Mouse (Mus musculus) MEL (cell line): ENCODE results near the gene BC034090. TPM values are rescaled to one million over a fixed set of nuclear protein-coding genes. Genes with fewer than 3 reads are reported as not detected.

ENCODE experiments used
- DNase-seq: peaks from one replicate; pipeline ENCODE4 v3.0.0; 2011; ENCODE audit warnings: low read depth, low spot score
- H3K27ac ChIP-seq: 2 replicates; pipeline ENCODE4 v1.5.1; 2012; ENCODE audit warnings: low read depth, mild to moderate bottlenecking, control low read depth, low read length, moderate library complexity; ENCODE audit not compliant: control insufficient read depth
- H3K27me3 ChIP-seq, 2 experiments: fragments of 150-350 bp in 1 of 2; sonication (generic) in 1 of 2; 2 replicates each; pipeline ENCODE4 v1.6.1; 2012; ENCODE audit warnings: low read length in 2 of 2, mild to moderate bottlenecking in 2 of 2, improper control_type of control experiment in 1 of 2, moderate library complexity in 1 of 2; ENCODE audit not compliant: insufficient read depth in 2 of 2, control insufficient read depth in 1 of 2
- H3K36me3 ChIP-seq, 2 experiments: 2 replicates each; pipeline ENCODE4 v1.6.1; 2012 to 2014; ENCODE audit warnings: low read length in 2 of 2, improper control_type of control experiment in 1 of 2, inconsistent platforms in 1 of 2, mild to moderate bottlenecking in 1 of 2; ENCODE audit not compliant: insufficient read depth in 2 of 2, control insufficient read depth in 1 of 2
- H3K4me1 ChIP-seq, 2 experiments: fragments of 150-350 bp in 1 of 2; sonication (generic) in 1 of 2; 2 replicates each; pipeline ENCODE4 v1.6.1; 2012; ENCODE audit warnings: low read length in 2 of 2, improper control_type of control experiment in 1 of 2, mild to moderate bottlenecking in 1 of 2; ENCODE audit not compliant: insufficient read depth in 2 of 2, control insufficient read depth in 1 of 2
- H3K4me3 ChIP-seq, 2 experiments: fragments of 150-350 bp in 1 of 2; sonication (generic) in 1 of 2; 2 replicates each; pipeline ENCODE4 v1.5.1; 2012; ENCODE audit warnings: low read depth in 2 of 2, low read length in 2 of 2, mild to moderate bottlenecking in 2 of 2, moderate library complexity in 2 of 2, control low read depth in 1 of 2, improper control_type of control experiment in 1 of 2; ENCODE audit not compliant: control insufficient read depth in 1 of 2, insufficient read depth in 1 of 2
- H3K79me2 ChIP-seq: 2 replicates; pipeline ENCODE4 v1.6.1; 2012; ENCODE audit warnings: mild to moderate bottlenecking, low read length, moderate library complexity; ENCODE audit not compliant: control insufficient read depth, poor library complexity, insufficient read depth
- H3K9ac ChIP-seq: 2 replicates; pipeline ENCODE4 v1.6.1; 2012; ENCODE audit warnings: low read depth, mild to moderate bottlenecking, control low read depth, low read length, moderate library complexity; ENCODE audit not compliant: control insufficient read depth, poor library complexity, severe bottlenecking
- H3K9me3 ChIP-seq: fragments of 150-350 bp; sonication (generic); replicated peaks from 2 replicates; pipeline ENCODE4 v1.6.1; 2012; ENCODE audit warnings: mild to moderate bottlenecking, low read length, improper control_type of control experiment, moderate library complexity; ENCODE audit not compliant: insufficient read depth
- BHLHE40 ChIP-seq: IDR thresholded peaks from 2 replicates; pipeline ENCODE4 v1.6.1; 2012; ENCODE audit warnings: low read depth, mild to moderate bottlenecking, inconsistent platforms, low read length, improper control_type of control experiment, borderline replicate concordance
- E2F4 ChIP-seq: IDR thresholded peaks from 2 replicates; pipeline ENCODE4 v1.6.1; 2011; ENCODE audit warnings: low read depth, low read length, improper control_type of control experiment, borderline replicate concordance
- ELF1 ChIP-seq: IDR thresholded peaks from 2 replicates; pipeline ENCODE4 v1.6.1; 2014; ENCODE audit warnings: low read depth, mild to moderate bottlenecking, inconsistent platforms, low read length, improper control_type of control experiment, moderate library complexity
- ETS1 ChIP-seq: IDR thresholded peaks from 2 replicates; pipeline ENCODE4 v1.6.1; 2012; ENCODE audit warnings: low read depth, mild to moderate bottlenecking, inconsistent platforms, low read length, improper control_type of control experiment, moderate library complexity
- GABPA ChIP-seq: IDR thresholded peaks from 2 replicates; pipeline ENCODE4 v1.6.1; 2012; ENCODE audit warnings: low read depth, mild to moderate bottlenecking, inconsistent platforms, low read length, improper control_type of control experiment, moderate library complexity
- MAX ChIP-seq: IDR thresholded peaks from 2 replicates; pipeline ENCODE4 v1.6.1; 2011; ENCODE audit warnings: low read length, improper control_type of control experiment
- MAZ ChIP-seq: IDR thresholded peaks from 2 replicates; pipeline ENCODE4 v1.6.1; 2012; ENCODE audit warnings: low read depth, mild to moderate bottlenecking, inconsistent platforms, low read length, improper control_type of control experiment
- MEF2A ChIP-seq: IDR thresholded peaks from 2 replicates; pipeline ENCODE4 v1.6.1; 2014; ENCODE audit warnings: low read depth, mild to moderate bottlenecking, inconsistent platforms, low read length, improper control_type of control experiment; ENCODE audit not compliant: poor library complexity, insufficient replicate concordance, severe bottlenecking; ENCODE audit errors: extremely low read depth
- MXI1 ChIP-seq: IDR thresholded peaks from 2 replicates; pipeline ENCODE4 v1.6.1; 2011; ENCODE audit warnings: mild to moderate bottlenecking, low read depth, low read length, improper control_type of control experiment
- POLR2AphosphoS5 ChIP-seq: IDR thresholded peaks from 2 replicates; pipeline ENCODE4 v1.6.1; 2012; ENCODE audit warnings: low read depth, borderline replicate concordance, mild to moderate bottlenecking, inconsistent platforms, low read length, moderate library complexity, mixed read lengths
- SIN3A ChIP-seq: IDR thresholded peaks from 2 replicates; pipeline ENCODE4 v1.6.1; 2012; ENCODE audit warnings: low read length, improper control_type of control experiment, inconsistent platforms
- SMC3 ChIP-seq: IDR thresholded peaks from 2 replicates; pipeline ENCODE4 v1.6.1; 2011; ENCODE audit warnings: low read depth, low read length, improper control_type of control experiment
- TBP ChIP-seq: IDR thresholded peaks from 2 replicates; pipeline ENCODE4 v1.8.0; 2011; ENCODE audit warnings: low read depth, low read length, improper control_type of control experiment
- UBTF ChIP-seq: IDR thresholded peaks from 2 replicates; pipeline ENCODE4 v1.6.1; 2012; ENCODE audit warnings: low read depth, mild to moderate bottlenecking, inconsistent platforms, low read length, improper control_type of control experiment, moderate library complexity, borderline replicate concordance; ENCODE audit not compliant: insufficient read depth
- USF2 ChIP-seq, 2 experiments: IDR thresholded peaks; 2 replicates each; pipeline ENCODE4 v1.6.1; 2011 to 2012; ENCODE audit warnings: improper control_type of control experiment in 2 of 2, low read length in 2 of 2, borderline replicate concordance in 1 of 2, inconsistent platforms in 1 of 2, low read depth in 1 of 2, mild to moderate bottlenecking in 1 of 2; ENCODE audit not compliant: insufficient read depth in 1 of 2
- ZC3H11A ChIP-seq: IDR thresholded peaks from 2 replicates; pipeline ENCODE4 v1.6.1; 2012; ENCODE audit warnings: low read depth, mild to moderate bottlenecking, inconsistent platforms, low read length, improper control_type of control experiment
- ZMIZ1 ChIP-seq: IDR thresholded peaks from 2 replicates; pipeline ENCODE4 v1.6.1; 2012; ENCODE audit warnings: low read depth, mild to moderate bottlenecking, inconsistent platforms, low read length, improper control_type of control experiment, moderate library complexity
- ZNF384 ChIP-seq: IDR thresholded peaks from 2 replicates; pipeline ENCODE4 v1.6.1; 2012; ENCODE audit warnings: low read depth, mild to moderate bottlenecking, inconsistent platforms, low read length, improper control_type of control experiment
- polyA plus RNA-seq, 2 experiments: library from polyadenylated mRNA; stranded (reverse) in 1 of 2; unstranded in 1 of 2; fragments of >175 nt in 1 of 2; fragments of >200 nt in 1 of 2; gene quantifications; 2 replicates each; pipeline versions ENCODE4 v1.2.1 to v1.2.4; 2012; ENCODE audit warnings: low replicate concordance in 2 of 2, low read depth in 1 of 2; ENCODE audit not compliant: insufficient read length in 2 of 2, insufficient read depth in 1 of 2, missing spikeins in 1 of 2
- total RNA-seq: library from RNA; depleted of rRNA; stranded (reverse); fragments of 300-350 nt; gene quantifications from 2 replicates; pipeline ENCODE4 v1.2.3, GENCODE M21; 2012; rRNA removed

The BC034090 gene
- total RNA-seq: 0.10 and 0.12 TPM in 2 replicates
- polyA plus RNA-seq: under 1 TPM in 1 of 2 experiments, not detected in 1; 0.28 TPM

DNA sequence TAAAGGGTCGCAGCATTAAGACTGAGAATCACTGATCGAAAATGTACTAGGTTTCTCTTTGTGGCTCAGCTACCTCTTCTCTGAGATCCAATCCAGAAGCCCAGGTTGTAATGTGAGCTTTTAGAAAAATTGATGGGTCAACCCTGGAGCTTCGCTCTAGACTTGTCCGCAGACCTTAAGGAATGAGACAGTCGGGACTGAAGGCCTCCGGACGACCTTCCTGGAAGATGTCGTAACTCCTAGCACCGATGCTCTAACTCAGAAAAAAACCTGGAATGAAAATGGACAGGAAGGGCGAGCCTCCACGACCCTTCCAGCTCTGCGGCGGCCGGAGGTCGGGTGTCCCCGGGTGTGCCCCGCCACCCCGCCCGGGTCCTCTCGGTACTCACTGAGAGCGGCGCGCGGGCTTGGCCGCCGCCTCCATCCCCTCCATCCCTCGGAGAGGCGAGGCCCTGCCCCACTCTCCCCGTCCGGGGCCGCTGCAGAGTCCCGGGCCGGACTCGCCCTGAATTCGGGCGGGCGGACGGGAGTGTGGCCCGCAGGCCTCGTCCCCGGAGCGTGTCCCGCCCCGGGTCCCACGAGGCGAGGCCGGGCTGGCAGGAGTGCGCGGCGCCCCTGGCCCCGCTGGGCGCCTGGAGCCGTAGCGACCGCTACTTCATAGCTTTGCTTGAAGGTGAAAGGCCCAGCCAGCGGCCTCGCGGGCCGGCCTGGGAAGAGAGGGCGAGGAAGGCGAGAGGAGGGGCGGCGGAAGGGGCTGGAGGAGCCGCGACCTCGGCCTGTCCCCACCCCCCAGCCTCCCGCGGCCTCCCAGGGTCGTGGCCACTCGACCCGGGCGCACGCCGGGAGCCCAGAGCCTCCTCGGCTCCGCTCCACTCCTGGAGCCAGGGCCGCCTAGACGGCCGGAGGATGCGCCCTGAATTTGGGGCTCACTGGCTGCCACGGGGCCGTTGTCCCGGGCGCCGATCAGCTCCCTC is at the start of gene BC034090:
TSS of gene BC034090 (minus strand) at position 648 of the 974 bp plus-strand sequence.
- no peak within 1 kb of the TSS for H3K27ac ChIP-seq
- no peaks in the 10 kb centered on the region for H3K4me1 ChIP-seq
- no peak for DNase-seq
- H3K79me2 ChIP-seq: no peaks in the 10 kb centered on the region
- no peaks in the 10 kb centered on the region for H3K9me3 ChIP-seq
- no peaks in the 10 kb centered on the region for H3K27me3 ChIP-seq
- TF ChIP-seq ELF1: no peak
- TF ChIP-seq TBP: no peak
- no peak for TF ChIP-seq MAX
- no peak for TF ChIP-seq BHLHE40
- no peak for TF ChIP-seq ETS1
- TF ChIP-seq GABPA: no peak
- no peak for TF ChIP-seq UBTF
- no peak for TF ChIP-seq ZC3H11A
- TF ChIP-seq POLR2AphosphoS5: no peak
- no peak for TF ChIP-seq ZNF384
- TF ChIP-seq SMC3: no peak
- TF ChIP-seq MAZ: no peak
- no peak for TF ChIP-seq MEF2A
- TF ChIP-seq ZMIZ1: no peak
- TF ChIP-seq E2F4: no peak
- no peak for TF ChIP-seq SIN3A
- TF ChIP-seq MXI1: no peak
- no peak for TF ChIP-seq USF2 (IDR thresholded peaks at IDR 0.05; ENCODE audit: borderline replicate concordance in 1 of 2, insufficient read depth in 1 of 2, low read depth in 1 of 2, low read length in 2 of 2)
- H3K4me3 ChIP-seq: no peak within 1 kb of the TSS
- H3K36me3 ChIP-seq: no peaks in the 10 kb centered on the region
- no peak within 1 kb of the TSS for H3K9ac ChIP-seq
